Mouse (Mus musculus) heart, adult 2 months (tissue): ENCODE data around the gene Ctnna3.

Experiments used
- EP300 ChIP-seq: fragments of 200-500 bp; IDR thresholded peaks from 2 replicates; pipeline ENCODE4 v1.6.1; 2011; ENCODE audit warnings: low read depth, low read length, control low read depth; ENCODE audit not compliant: insufficient read depth
- POLR2A ChIP-seq: fragments of 200-500 bp; IDR thresholded peaks from 2 replicates; pipeline ENCODE4 v1.6.1; 2011; ENCODE audit warnings: mild to moderate bottlenecking, low read depth, low read length, control low read depth; ENCODE audit not compliant: insufficient read depth

GRCm38 (mm10) chr10:64448624-64449023 is 1018.7 kb downstream of the Ctnna3 start:
- TF ChIP-seq EP300 (no peak), POLR2A (no peak)
